Mouse (Mus musculus) testis, adult 2 months (tissue): ENCODE results near the gene Isx.

Experiments used
- CTCF ChIP-seq: fragments of 200-500 bp; IDR thresholded peaks from 2 replicates; pipeline ENCODE4 v1.5.1; 2012; ENCODE audit warnings: low read depth, mild to moderate bottlenecking, inconsistent platforms, low read length, moderate library complexity; ENCODE audit not compliant: control insufficient read depth, insufficient read depth, insufficient replicate concordance
- POLR2A ChIP-seq: fragments of 200-500 bp; IDR thresholded peaks from 2 replicates; pipeline ENCODE4 v1.6.1; 2012; ENCODE audit warnings: low read depth, mild to moderate bottlenecking, inconsistent platforms, low read length, moderate library complexity; ENCODE audit not compliant: control insufficient read depth

DNA sequence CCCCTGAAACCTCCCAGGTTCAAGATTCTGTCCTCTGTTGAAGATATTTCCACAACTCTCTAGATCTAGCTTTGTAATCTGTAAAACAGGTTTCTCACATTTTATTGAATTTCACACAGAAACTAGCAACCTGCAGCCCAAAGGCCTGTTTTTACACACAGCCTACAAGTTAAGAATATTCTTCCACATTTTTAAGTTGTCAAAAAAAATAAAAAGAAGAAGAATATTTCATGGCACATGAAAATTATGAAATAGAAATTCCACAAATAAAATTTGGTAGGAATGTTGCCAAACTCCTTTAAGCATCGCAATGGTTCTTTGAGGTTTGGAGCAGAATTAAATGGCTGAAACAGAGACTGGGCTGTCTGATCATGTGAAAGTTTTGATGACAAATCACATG lies 24.3 kb upstream of the Isx start:
- TF ChIP-seq CTCF: no peak
- no peak for TF ChIP-seq POLR2A
